Mouse (Mus musculus): ENCODE data around the gene Dnajc3. TPM values are rescaled to one million over a fixed set of nuclear protein-coding genes. Genes with fewer than 3 reads are reported as not detected.

Dnajc3 gene
- polyA plus RNA-seq, 2 experiments = 12.7 to 29.7 TPM

GRCm38 (mm10) chr14:118948841-118949240 is 11.1 kb downstream of the Dnajc3 start:
- no peak overlapping the region for H3K4me2 ChIP-seq (ENCODE audit: low read depth)
- no peak for DNase-seq (ENCODE audit: low read depth in 3 of 3, low spot score in 3 of 3)
- 56% methylated on average over 1 of the region's 1 CpGs for WGBS (ENCODE audit: insufficient replicate concordance)
- no peaks in the 10 kb centered on the region for H3K9me3 ChIP-seq (ENCODE audit: control insufficient read depth, low read length)
- H3K4me3 ChIP-seq (ENCODE audit: insufficient read depth in 1 of 2, low read depth in 2 of 2, low read length in 2 of 2) = no peak overlapping the region
- no peak for TF ChIP-seq CTCF (IDR thresholded peaks at IDR 0.05; ENCODE audit: low read depth)
- no peak for TF ChIP-seq EP300 (IDR thresholded peaks at IDR 0.05; ENCODE audit: low read depth)
- H3K4me1 ChIP-seq (replicated peaks; ENCODE audit: control insufficient read depth in 2 of 2, insufficient read depth in 2 of 2, low read length in 1 of 2) = peaks cover 0 to 2% of the 10 kb centered on the region in 2 experiments; a peak in 2 of 4 replicates
- H3K27ac ChIP-seq = no peak overlapping the region
- ATAC-seq (ENCODE audit: insufficient read depth) = no peak
- no peaks in the 10 kb centered on the region for H3K27me3 ChIP-seq (ENCODE audit: control insufficient read depth, insufficient read depth, low read length)
- H3K9ac ChIP-seq (replicated peaks) = no peak overlapping the region
- peaks cover 5% of the 10 kb centered on the region; the same call in 1 of the 2 replicates for H3K36me3 ChIP-seq (replicated peaks; ENCODE audit: control insufficient read depth, insufficient read depth, low read depth)

DNA sequence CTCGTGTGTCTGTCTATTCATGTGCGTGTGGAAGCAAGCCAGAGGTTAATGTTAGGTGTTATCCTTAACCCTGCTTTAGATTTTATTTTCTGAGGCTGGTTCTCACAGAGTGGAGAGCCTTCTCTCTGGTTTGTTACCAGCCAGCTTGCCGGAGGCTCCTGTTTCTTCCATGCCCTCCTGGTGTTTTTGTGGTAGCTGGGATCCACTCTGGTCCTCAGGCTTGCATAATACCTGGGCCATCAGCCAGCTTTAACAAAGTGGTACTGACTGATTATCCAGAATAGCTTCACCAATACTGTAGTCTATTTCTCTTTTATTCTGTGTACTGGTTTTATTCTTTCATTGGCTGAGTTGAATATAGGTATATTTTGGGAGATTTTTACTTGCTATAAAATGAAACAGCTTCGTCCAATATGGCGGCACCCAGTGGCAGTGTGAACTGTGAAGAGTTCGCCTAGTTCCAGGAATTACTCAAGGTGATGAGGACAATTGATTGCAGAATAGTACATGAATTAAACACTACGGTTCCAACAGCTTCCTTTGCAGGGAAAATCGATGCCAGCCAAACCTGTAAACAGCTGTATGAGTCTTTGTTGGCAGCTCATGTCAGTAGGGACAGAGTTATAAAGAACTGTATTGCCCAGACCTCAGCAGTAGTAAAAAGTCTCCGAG is 14.3 kb downstream of the Dnajc3 start:
- Histone ChIP-seq H3K9ac (replicated peaks) (no peak overlapping the region), H3K27ac (no peak overlapping the region), H3K4me1 (replicated peaks; ENCODE audit: control insufficient read depth in 2 of 2, insufficient read depth in 2 of 2, low read length in 1 of 2) (peaks cover 0 to 2% of the 10 kb centered on the region in 2 experiments; a peak in 2 of 4 replicates), H3K4me2 (ENCODE audit: low read depth) (no peak overlapping the region), H3K27me3 (ENCODE audit: control insufficient read depth, insufficient read depth, low read length) (no peaks in the 10 kb centered on the region), H3K36me3 (replicated peaks; ENCODE audit: control insufficient read depth, insufficient read depth, low read depth) (peaks cover 5% of the 10 kb centered on the region), H3K4me3 (ENCODE audit: insufficient read depth in 1 of 2, low read depth in 2 of 2, low read length in 2 of 2) (no peak overlapping the region), H3K9me3 (ENCODE audit: control insufficient read depth, low read length) (no peaks in the 10 kb centered on the region)
- no peak for TF ChIP-seq EP300 (IDR thresholded peaks at IDR 0.05; ENCODE audit: low read depth)
- TF ChIP-seq CTCF (IDR thresholded peaks at IDR 0.05; ENCODE audit: low read depth) = no peak
- WGBS (ENCODE audit: insufficient replicate concordance) = 80% methylated on average over 9 of the region's 9 CpGs
- no peak for ATAC-seq (ENCODE audit: insufficient read depth)
- no peak for DNase-seq (ENCODE audit: low read depth in 3 of 3, low spot score in 3 of 3)

DNA sequence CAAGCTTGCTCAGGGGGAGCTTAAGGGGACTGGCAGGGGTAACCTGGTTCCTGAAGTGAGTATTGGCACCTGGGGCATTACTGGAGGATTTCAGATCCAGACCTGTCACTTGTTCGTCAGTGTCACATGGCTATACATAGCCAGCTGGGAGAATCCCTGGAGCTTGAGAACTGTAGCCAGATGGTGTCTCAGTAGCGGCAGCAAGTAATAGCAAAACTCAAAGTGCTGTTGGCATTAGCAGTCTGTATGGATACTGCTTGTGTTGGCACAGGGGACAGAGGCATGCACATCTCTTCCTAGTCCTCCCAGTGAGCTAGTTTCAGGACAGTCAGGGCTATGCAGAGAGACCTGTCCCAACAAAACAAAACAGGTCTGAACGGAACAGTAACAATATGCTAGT is 20.2 kb downstream of the Dnajc3 start:
- Histone ChIP-seq H3K9ac (replicated peaks) (no peak overlapping the region), H3K4me2 (ENCODE audit: low read depth) (no peak overlapping the region), H3K36me3 (replicated peaks; ENCODE audit: control insufficient read depth, insufficient read depth, low read depth) (peaks cover 17% of the 10 kb centered on the region), H3K9me3 (ENCODE audit: control insufficient read depth, low read length) (no peaks in the 10 kb centered on the region), H3K4me1 (replicated peaks; ENCODE audit: control insufficient read depth in 2 of 2, insufficient read depth in 2 of 2, low read length in 1 of 2) (no peaks in the 10 kb centered on the region), H3K4me3 (ENCODE audit: insufficient read depth in 1 of 2, low read depth in 2 of 2, low read length in 2 of 2) (no peak overlapping the region), H3K27ac (no peak overlapping the region), H3K27me3 (ENCODE audit: control insufficient read depth, insufficient read depth, low read length) (no peaks in the 10 kb centered on the region)
- ATAC-seq (ENCODE audit: insufficient read depth) (no peak), DNase-seq (ENCODE audit: low read depth in 3 of 3, low spot score in 3 of 3) (no peak)
- TF ChIP-seq EP300 (IDR thresholded peaks at IDR 0.05; ENCODE audit: low read depth) (no peak), CTCF (IDR thresholded peaks at IDR 0.05; ENCODE audit: low read depth) (no peak)
- 88% methylated on average over 3 of the region's 3 CpGs for WGBS (ENCODE audit: insufficient replicate concordance)

GRCm38 (mm10) chr14:118965356-118966000 is 27.7 kb downstream of the Dnajc3 start:
- H3K27me3 ChIP-seq (ENCODE audit: control insufficient read depth, insufficient read depth, low read length) = no peaks in the 10 kb centered on the region
- WGBS (ENCODE audit: insufficient replicate concordance) = 85% methylated on average over 4 of the region's 4 CpGs
- DNase-seq (ENCODE audit: low read depth in 3 of 3, low spot score in 3 of 3) (no peak), ATAC-seq (ENCODE audit: insufficient read depth) (no peak)
- no peak overlapping the region for H3K27ac ChIP-seq
- H3K9ac ChIP-seq (replicated peaks) = no peak overlapping the region
- H3K36me3 ChIP-seq (replicated peaks; ENCODE audit: control insufficient read depth, insufficient read depth, low read depth) = peaks cover 7% of the 10 kb centered on the region
- no peak overlapping the region for H3K4me2 ChIP-seq (ENCODE audit: low read depth)
- no peaks in the 10 kb centered on the region for H3K9me3 ChIP-seq (ENCODE audit: control insufficient read depth, low read length)
- H3K4me1 ChIP-seq (replicated peaks; ENCODE audit: control insufficient read depth in 2 of 2, insufficient read depth in 2 of 2, low read length in 1 of 2) = no peaks in the 10 kb centered on the region
- no peak overlapping the region for H3K4me3 ChIP-seq (ENCODE audit: insufficient read depth in 1 of 2, low read depth in 2 of 2, low read length in 2 of 2)
- TF ChIP-seq CTCF (IDR thresholded peaks at IDR 0.05; ENCODE audit: low read depth) (no peak), EP300 (IDR thresholded peaks at IDR 0.05; ENCODE audit: low read depth) (no peak)

GRCm38 (mm10) chr14:118967646-118968045 is 29.9 kb downstream of the Dnajc3 start:
- peaks cover 19% of the 10 kb centered on the region for H3K36me3 ChIP-seq (replicated peaks; ENCODE audit: control insufficient read depth, insufficient read depth, low read depth)
- no peak overlapping the region for H3K9ac ChIP-seq (replicated peaks)
- H3K4me1 ChIP-seq (replicated peaks; ENCODE audit: control insufficient read depth in 2 of 2, insufficient read depth in 2 of 2, low read length in 1 of 2) = no peaks in the 10 kb centered on the region
- 70% methylated on average over 7 of the region's 7 CpGs for WGBS (ENCODE audit: insufficient replicate concordance)
- no peak overlapping the region for H3K4me3 ChIP-seq (ENCODE audit: insufficient read depth in 1 of 2, low read depth in 2 of 2, low read length in 2 of 2)
- ATAC-seq (ENCODE audit: insufficient read depth) (no peak), DNase-seq (ENCODE audit: low read depth in 3 of 3, low spot score in 3 of 3) (no peak)
- no peak overlapping the region for H3K4me2 ChIP-seq (ENCODE audit: low read depth)
- no peaks in the 10 kb centered on the region for H3K9me3 ChIP-seq (ENCODE audit: control insufficient read depth, low read length)
- no peaks in the 10 kb centered on the region for H3K27me3 ChIP-seq (ENCODE audit: control insufficient read depth, insufficient read depth, low read length)
- H3K27ac ChIP-seq = no peak overlapping the region
- TF ChIP-seq CTCF (IDR thresholded peaks at IDR 0.05; ENCODE audit: low read depth) (no peak), EP300 (IDR thresholded peaks at IDR 0.05; ENCODE audit: low read depth) (no peak)
